Mouse (Mus musculus): ENCODE measurements around the gene Frmd4b.

The Frmd4b gene

GRCm38 (mm10) chr6:97518467-97518866 lies 98.9 kb downstream of the Frmd4b start:
- DNase-seq = no peak

- no peak for DNase-seq
Measured at GRCm38 (mm10) chr6:97517616-97518235, 99.6 kb downstream of the Frmd4b start.

GRCm38 (mm10) chr6:97516941-97517340 lies 100.4 kb downstream of the Frmd4b start:
- no peak for DNase-seq

GRCm38 (mm10) chr6:97510771-97511170 lies 106.6 kb downstream of the Frmd4b start:
- DNase-seq = no peak

GRCm38 (mm10) chr6:97509434-97509833 lies 107.9 kb downstream of the Frmd4b start:
- no peak for DNase-seq

GRCm38 (mm10) chr6:97508480-97508879 lies 108.9 kb downstream of the Frmd4b start:
- DNase-seq = no peak

- no peak for DNase-seq
Measured at GRCm38 (mm10) chr6:97507893-97508292, 109.4 kb downstream of the Frmd4b start.

- DNase-seq = no peak
Measured at GRCm38 (mm10) chr6:97506141-97506650, 111.1 kb downstream of the Frmd4b start.

- no peak for DNase-seq
Measured at GRCm38 (mm10) chr6:97504673-97505072, 112.7 kb downstream of the Frmd4b start.

- no peak for DNase-seq
Measured at GRCm38 (mm10) chr6:97501000-97501399, 116.3 kb downstream of the Frmd4b start.

GRCm38 (mm10) chr6:97500246-97500645 lies 117.1 kb downstream of the Frmd4b start:
- DNase-seq = no peak

GRCm38 (mm10) chr6:97496002-97496401 lies 121.3 kb downstream of the Frmd4b start:
- no peak for DNase-seq

GRCm38 (mm10) chr6:97491065-97491464 lies 126.3 kb downstream of the Frmd4b start:
- no peak for DNase-seq

- DNase-seq = no peak
Measured at GRCm38 (mm10) chr6:97488821-97489220, 128.5 kb downstream of the Frmd4b start.

GRCm38 (mm10) chr6:97488280-97488679 lies 129.1 kb downstream of the Frmd4b start:
- DNase-seq = no peak

GRCm38 (mm10) chr6:97487535-97488081 lies 129.7 kb downstream of the Frmd4b start:
- DNase-seq = no peak

GRCm38 (mm10) chr6:97486813-97487361 lies 130.5 kb downstream of the Frmd4b start:
- DNase-seq = no peak

GRCm38 (mm10) chr6:97485886-97486386 lies 131.4 kb downstream of the Frmd4b start:
- DNase-seq = no peak

- no peak for DNase-seq
Measured at GRCm38 (mm10) chr6:97481912-97482311, 135.4 kb downstream of the Frmd4b start.

- DNase-seq = no peak
Measured at GRCm38 (mm10) chr6:97478981-97479860, 138.1 kb downstream of the Frmd4b start.

- peak; percentile 29 to 42 for DNase-seq
Measured at GRCm38 (mm10) chr6:97473672-97474071, 143.7 kb downstream of the Frmd4b start.

GRCm38 (mm10) chr6:97472873-97473550 lies 144.3 kb downstream of the Frmd4b start:
- DNase-seq = peak in 1 of 2 experiments; percentile 4

Measured in thymus, postnatal 36 days (tissue).